Mouse (Mus musculus) embryonic fibroblast, embryonic 13.5 days (primary cell): ENCODE measurements at regions not wholly inside any gene's neighbourhood (a gene's known extent, or its start where the extent isn't known, plus 50 kb on each side); places are given as distances from the start of the nearest gene placed in this dataset.

ENCODE experiments used
- CTCF ChIP-seq: IDR thresholded peaks from 2 replicates; pipeline ENCODE4 v1.5.1; 2011; ENCODE audit warnings: mild to moderate bottlenecking, control low read depth, low read length, moderate library complexity, borderline replicate concordance; ENCODE audit not compliant: insufficient read depth
- POLR2A ChIP-seq: IDR thresholded peaks from 2 replicates; pipeline ENCODE4 v1.6.1; 2011; ENCODE audit warnings: low read depth, mild to moderate bottlenecking, control low read depth, low read length, moderate library complexity

- TF ChIP-seq POLR2A (no peak), CTCF (no peak)
Observed at GRCm38 (mm10) chr15:52232442-52232841, 1652.3 kb upstream of the Gm7489 start.
